Comparison of ENCODE assay signal across 8 mouse cellular contexts in the genomic region with DNA sequence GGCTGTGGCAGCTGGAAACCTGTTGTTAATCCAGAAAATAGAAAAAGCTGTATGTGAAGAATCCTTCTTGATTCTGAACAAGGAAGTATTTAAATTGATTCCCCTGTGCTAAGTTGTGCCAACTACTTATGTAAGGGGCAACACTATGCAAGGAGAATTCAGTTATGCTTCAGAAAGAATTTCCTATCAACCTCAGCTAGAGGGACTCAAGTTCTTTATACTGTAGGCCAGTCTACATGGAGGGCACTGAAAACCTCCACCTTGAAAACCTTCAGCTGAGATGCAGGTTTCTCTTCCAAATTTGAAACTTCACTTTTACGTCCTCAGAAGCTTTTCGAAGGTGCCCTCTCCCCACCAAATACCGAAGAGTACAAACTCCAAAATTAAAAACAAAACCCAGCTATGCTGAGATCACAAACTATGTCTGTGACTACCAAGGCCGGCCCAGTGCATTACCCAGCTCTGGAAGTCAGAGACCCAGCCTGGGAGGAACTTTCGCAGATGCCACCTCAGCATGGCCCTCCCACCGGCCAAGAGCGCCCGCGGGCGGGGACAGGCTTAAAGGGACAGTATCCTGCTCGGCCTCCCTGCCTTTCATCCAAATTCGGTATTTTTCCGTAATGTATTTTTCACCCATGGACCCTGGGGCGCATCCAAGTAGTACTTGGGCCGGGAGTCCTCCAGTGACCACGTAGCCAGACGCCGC. TPM values are rescaled to one million over a fixed set of nuclear protein-coding genes. Genes with fewer than 3 reads are reported as not detected.
DNase-seq lines count a peak whose midpoint lies in the region; ATAC-seq and TF ChIP-seq lines count a peak whose summit lies in the region.

No protein-coding gene starts in this region.

- H3K9ac ChIP-seq in heart, embryonic 13.5 days = peak overlapping the region; percentile 94
- peak overlapping the region; percentile 91 for H3K9ac ChIP-seq in kidney, postnatal 0 days (ENCODE audit: low read depth, low read length)
- peak overlapping the region; percentile 85 for H3K9ac ChIP-seq in liver, embryonic 14.5 days (replicated peaks)

- peaks cover 16% of the 10 kb centered on the region for H3K4me1 ChIP-seq in brown adipose tissue, adult 24 weeks (ENCODE audit: control insufficient read depth, insufficient read depth, insufficient read length, low read length)
- H3K4me1 ChIP-seq in heart, embryonic 13.5 days = peaks cover 37% of the 10 kb centered on the region
- peaks cover 6% of the 10 kb centered on the region for H3K4me1 ChIP-seq in kidney, postnatal 0 days (replicated peaks; ENCODE audit: insufficient read depth, low read length)
- H3K4me1 ChIP-seq in liver, embryonic 14.5 days (replicated peaks; ENCODE audit: control insufficient read depth in 2 of 2, insufficient read depth in 2 of 2, low read length in 1 of 2) = peaks cover 10 to 27% of the 10 kb centered on the region in 2 experiments

- peak; percentile 69 for DNase-seq in CD4-positive, CD25-positive, alpha-beta regulatory T cell, adult 2 months (ENCODE audit: low read depth, low spot score)
- DNase-seq in kidney, postnatal 0 days (ENCODE audit: low spot score) = peak; percentile 86
- peak; percentile 47 to 50 (median 47) for DNase-seq in liver, embryonic 14.5 days (ENCODE audit: low read depth in 3 of 3, low spot score in 3 of 3)
- DNase-seq in neural tube, embryonic 10.5 days (ENCODE audit: extremely low spot score, low spot score) = peak; percentile 75
- DNase-seq in telencephalon, adult 2 months (ENCODE audit: low read depth, low spot score) = peak; percentile 19

- H3K4me3 ChIP-seq in brown adipose tissue, adult 24 weeks (ENCODE audit: insufficient read depth, low read depth, low read length) = peak overlapping the region; percentile 92
- H3K4me3 ChIP-seq in heart, embryonic 13.5 days = peak overlapping the region; percentile 94
- H3K4me3 ChIP-seq in kidney, postnatal 0 days (replicated peaks; ENCODE audit: low read depth, low read length) = peak overlapping the region; percentile 84
- H3K4me3 ChIP-seq in liver, embryonic 14.5 days (ENCODE audit: insufficient read depth in 1 of 2, low read depth in 2 of 2, low read length in 2 of 2) = peak overlapping the region; percentile 74 to 97

- H3K9me3 ChIP-seq in heart, embryonic 13.5 days = no peaks in the 10 kb centered on the region
- H3K9me3 ChIP-seq in kidney, postnatal 0 days (replicated peaks; ENCODE audit: low read length) = no peaks in the 10 kb centered on the region
- no peaks in the 10 kb centered on the region for H3K9me3 ChIP-seq in liver, embryonic 14.5 days (ENCODE audit: control insufficient read depth, low read length)

- H3K27ac ChIP-seq in brown adipose tissue, adult 24 weeks (replicated peaks; ENCODE audit: low read depth, low read length) = peak overlapping the region; percentile 85
- peak overlapping the region; percentile 95 for H3K27ac ChIP-seq in heart, embryonic 13.5 days (replicated peaks)
- peak overlapping the region; percentile 98 for H3K27ac ChIP-seq in kidney, postnatal 0 days
- no peak overlapping the region for H3K27ac ChIP-seq in liver, embryonic 14.5 days

- TF ChIP-seq CTCF in kidney, postnatal 0 days (IDR thresholded peaks at IDR 0.05; ENCODE audit: low read depth) = peak; percentile 16; the same call in 1 of the 2 replicates
- no peak for TF ChIP-seq CTCF in liver, embryonic 14.5 days (IDR thresholded peaks at IDR 0.05; ENCODE audit: low read depth)

- no peaks in the 10 kb centered on the region for H3K27me3 ChIP-seq in heart, embryonic 13.5 days (replicated peaks)
- H3K27me3 ChIP-seq in kidney, postnatal 0 days (ENCODE audit: insufficient read depth, low read length) = no peaks in the 10 kb centered on the region
- no peaks in the 10 kb centered on the region for H3K27me3 ChIP-seq in liver, embryonic 14.5 days (ENCODE audit: control insufficient read depth, insufficient read depth, low read length)

- peak overlapping the region; percentile 73 for H3K4me2 ChIP-seq in heart, embryonic 13.5 days
- peak overlapping the region; percentile 48 for H3K4me2 ChIP-seq in kidney, postnatal 0 days (ENCODE audit: low read length)
- peak overlapping the region; percentile 62 for H3K4me2 ChIP-seq in liver, embryonic 14.5 days (ENCODE audit: low read depth)

- H3K36me3 ChIP-seq in heart, embryonic 13.5 days = peaks cover 35% of the 10 kb centered on the region
- H3K36me3 ChIP-seq in kidney, postnatal 0 days (ENCODE audit: insufficient read depth, low read length) = peaks cover 14% of the 10 kb centered on the region
- H3K36me3 ChIP-seq in liver, embryonic 14.5 days (replicated peaks; ENCODE audit: control insufficient read depth, insufficient read depth, low read depth) = peaks cover 11% of the 10 kb centered on the region

- ATAC-seq in erythroid progenitor cell, adult 5-6 weeks (replicated peaks; ENCODE audit: low FRiP score, poor library complexity, severe bottlenecking) = peak; percentile 83
- ATAC-seq in heart, embryonic 13.5 days (ENCODE audit: extremely low read depth, insufficient number of reproducible peaks, low FRiP score, low TSS enrichment) = peak; percentile 69; the same call in 1 of the 2 replicates
- peak; percentile 87 for ATAC-seq in kidney, postnatal 0 days (replicated peaks; ENCODE audit: low FRiP score, low read depth)
- peak; percentile 73 for ATAC-seq in liver, embryonic 14.5 days (ENCODE audit: insufficient read depth)

- 5% methylated on average over 18 of the region's 18 CpGs for WGBS in heart, embryonic 13.5 days
- WGBS in kidney, postnatal 0 days = 1% methylated on average over 18 of the region's 18 CpGs
- WGBS in liver, embryonic 14.5 days (ENCODE audit: insufficient replicate concordance) = 4% methylated on average over 18 of the region's 18 CpGs

- TF ChIP-seq EP300 in liver, embryonic 14.5 days (IDR thresholded peaks at IDR 0.05; ENCODE audit: low read depth) = no peak

RNA-seq across cellular contexts. Expression of a gene that starts 34.1 kb away (rescaled TPM):
- 109 and 148 TPM in 2 replicates for polyA plus RNA-seq in brown adipose tissue, adult 24 weeks (2012; ENCODE audit: insufficient read depth, insufficient read length, missing spikeins)
- total RNA-seq in erythroid progenitor cell, adult 5-6 weeks (2015; ENCODE audit: low replicate concordance) = 65.8 and 68.8 TPM in 2 replicates
- total RNA-seq in erythroid progenitor cell, adult 5-6 weeks (2017; ENCODE audit: low replicate concordance) = 40.5 and 51.6 TPM in 2 replicates
- 143 and 152 TPM in 2 replicates for polyA plus RNA-seq in heart, embryonic 13.5 days (2015; fragmentation: Nextera tagmentation; extraction: Ambion mirVana)
- 151 and 160 TPM in 2 replicates for polyA plus RNA-seq in kidney, postnatal 0 days (2015; fragmentation: Nextera tagmentation; extraction: Ambion mirVana)
- polyA plus RNA-seq in liver, embryonic 14.5 days (2012; rRNA removed) = 30.9 and 47.2 TPM in 2 replicates
- 59.3 and 61.6 TPM in 2 replicates for polyA plus RNA-seq in liver, embryonic 14.5 days (2014; fragmentation: Nextera tagmentation; extraction: Ambion mirVana)

Comparison
In these comparisons a context has a peak if more than half of its experiments do, and no peak if none do; other contexts are left out.
1. DNase-seq: peak in every context shown above with its lines; median percentile 86 in kidney, postnatal 0 days; 75 in neural tube, embryonic 10.5 days; 69 in CD4-positive, CD25-positive, alpha-beta regulatory T cell, adult 2 months; 47 in liver, embryonic 14.5 days; 19 in telencephalon, adult 2 months.